Mouse (Mus musculus): ENCODE data around the gene F7.

F7 gene

GRCm38 (mm10) chr8:13025487-13026224, at the start of gene F7:
TSS of gene F7 (plus strand) at chr8:13026034.
- DNase-seq = no peak

GRCm38 (mm10) chr8:12976290-12976689, 49.5 kb upstream of the F7 start:
- no peak for DNase-seq

GRCm38 (mm10) chr8:12976723-12977122, 49.1 kb upstream of the F7 start:
- DNase-seq = no peak

GRCm38 (mm10) chr8:12977325-12977724, 48.5 kb upstream of the F7 start:
- no peak for DNase-seq

GRCm38 (mm10) chr8:12978308-12978707, 47.5 kb upstream of the F7 start:
- no peak for DNase-seq

- peak in 1 of 2 experiments; percentile 19 for DNase-seq
Observed at GRCm38 (mm10) chr8:12978726-12979125, 47.1 kb upstream of the F7 start.

- DNase-seq = no peak
Observed at GRCm38 (mm10) chr8:12983681-12984467, 42.0 kb upstream of the F7 start.

GRCm38 (mm10) chr8:12984601-12985243, 41.1 kb upstream of the F7 start:
- DNase-seq = no peak

- DNase-seq = no peak
Observed at GRCm38 (mm10) chr8:12985259-12985658, 40.6 kb upstream of the F7 start.

GRCm38 (mm10) chr8:12987571-12987970, 38.3 kb upstream of the F7 start:
- DNase-seq = no peak

- DNase-seq = no peak
Observed at GRCm38 (mm10) chr8:12988722-12989430, 37.0 kb upstream of the F7 start.

- DNase-seq = no peak
Observed at GRCm38 (mm10) chr8:12991411-12991810, 34.4 kb upstream of the F7 start.

GRCm38 (mm10) chr8:12994468-12994867, 31.4 kb upstream of the F7 start:
- DNase-seq = no peak

- no peak for DNase-seq
Observed at GRCm38 (mm10) chr8:12995481-12995880, 30.4 kb upstream of the F7 start.

- DNase-seq = no peak
Observed at GRCm38 (mm10) chr8:12996831-12997275, 29.0 kb upstream of the F7 start.

GRCm38 (mm10) chr8:12998331-12998730, 27.5 kb upstream of the F7 start:
- no peak for DNase-seq

- no peak for DNase-seq
Observed at GRCm38 (mm10) chr8:12999793-13000192, 26.0 kb upstream of the F7 start.

GRCm38 (mm10) chr8:13007458-13007857, 18.4 kb upstream of the F7 start:
- DNase-seq = no peak

- DNase-seq = no peak
Observed at GRCm38 (mm10) chr8:13010313-13010712, 15.5 kb upstream of the F7 start.

- DNase-seq = no peak
Observed at GRCm38 (mm10) chr8:13019560-13019959, 6.3 kb upstream of the F7 start.

- DNase-seq = no peak
Observed at GRCm38 (mm10) chr8:13021830-13022229, 4.0 kb upstream of the F7 start.

- DNase-seq = no peak
Observed at GRCm38 (mm10) chr8:13027615-13028014, 1.8 kb downstream of the F7 start.

- no peak for DNase-seq
Observed at GRCm38 (mm10) chr8:13028482-13028881, 2.6 kb downstream of the F7 start.
